Mouse (Mus musculus): ENCODE results near the gene Slc5a5.
A peak's percentile ranks its signal among the peaks of the same experiment; 100 is the strongest.

DNA sequence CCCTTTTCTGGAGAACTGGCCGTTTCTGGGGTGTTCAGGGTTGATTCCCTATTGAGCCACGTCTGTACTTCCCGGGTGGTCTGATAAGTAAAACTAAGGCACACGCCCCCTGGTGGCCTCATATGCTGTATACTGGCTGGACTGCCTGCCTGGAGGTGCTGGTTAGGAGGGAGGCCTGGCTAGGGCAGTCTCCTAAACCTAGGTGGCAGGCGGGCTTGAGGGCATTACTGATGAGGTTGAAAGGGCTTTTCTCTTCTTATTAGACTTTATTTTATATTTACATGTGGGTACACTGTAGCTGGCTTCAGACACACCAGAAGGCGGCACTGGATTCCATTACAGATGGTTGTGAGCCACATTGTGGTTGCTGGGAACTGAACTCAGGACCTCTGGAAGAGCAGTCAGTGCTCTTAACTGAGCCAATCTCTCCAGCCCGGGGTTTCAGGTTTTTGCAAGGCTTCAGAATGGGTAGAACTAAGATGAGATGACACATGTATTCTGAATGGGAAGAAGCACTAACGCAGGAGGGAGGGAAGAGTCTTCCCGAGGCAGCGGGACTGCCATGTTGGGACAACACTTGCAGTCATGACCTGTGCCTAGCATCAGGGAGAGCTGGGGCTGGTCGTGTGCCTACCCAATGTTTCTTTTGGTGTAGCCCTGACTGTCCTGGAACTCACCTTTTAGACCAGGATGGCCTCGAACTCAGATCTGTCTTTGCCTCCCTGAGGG lies 1.3 kb upstream of the Slc5a5 start:
- TF ChIP-seq POLR2A (IDR thresholded peaks at IDR 0.05; ENCODE audit: insufficient read length, low read depth) = no peak
- peak; percentile 87 for TF ChIP-seq POLR2AphosphoS2 (IDR thresholded peaks at IDR 0.05; ENCODE audit: insufficient read length, low read depth)
- no peak for TF ChIP-seq REST (IDR thresholded peaks at IDR 0.05; ENCODE audit: insufficient read depth, insufficient read length)
- TF ChIP-seq E2F4 (IDR thresholded peaks at IDR 0.05; ENCODE audit: insufficient read depth) = no peak
- no peak for TF ChIP-seq USF1 (IDR thresholded peaks at IDR 0.05; ENCODE audit: low read depth)
- TF ChIP-seq MAX (IDR thresholded peaks at IDR 0.05; ENCODE audit: low read depth) = no peak
- no peak for TF ChIP-seq CEBPB (IDR thresholded peaks at IDR 0.05; ENCODE audit: insufficient read depth, poor library complexity, severe bottlenecking)
- TF ChIP-seq SRF (IDR thresholded peaks at IDR 0.05; ENCODE audit: control insufficient read depth, insufficient read length, low read depth) = no peak
- no peak for TF ChIP-seq TCF12 (IDR thresholded peaks at IDR 0.05; ENCODE audit: insufficient read depth, poor library complexity, severe bottlenecking)
- no peak for TF ChIP-seq MYOD1 (IDR thresholded peaks at IDR 0.05; ENCODE audit: control insufficient read depth in 1 of 3, insufficient read length in 2 of 3, low read depth in 2 of 3)
- TF ChIP-seq TCF3 (IDR thresholded peaks at IDR 0.05; ENCODE audit: insufficient read length, low read depth) = no peak
- no peak for TF ChIP-seq MYOG (IDR thresholded peaks at IDR 0.05; ENCODE audit: control insufficient read depth in 1 of 3, insufficient read depth in 1 of 3, insufficient read length in 2 of 3, low read depth in 2 of 3)
